Mouse (Mus musculus) megakaryocyte progenitor cell, adult 5-6 weeks (primary cell): ENCODE measurements around the gene Specc1. TPM values are rescaled to one million over a fixed set of nuclear protein-coding genes. Genes with fewer than 3 reads are reported as not detected.

Experiments
- ATAC-seq: replicated peaks from 2 replicates; pipeline ENCODE4 v1.8.0; 2016; ENCODE audit warnings: mild to moderate bottlenecking, moderate TSS enrichment, inconsistent platforms; ENCODE audit not compliant: poor library complexity
- total RNA-seq, 2 experiments: library from RNA; stranded (forward) in 1 of 2; stranded (reverse) in 1 of 2; fragments of 157-497, 149-512 nt in 1 of 2; fragments of 200-1000 nt in 1 of 2; gene quantifications; 2 replicates each; pipeline versions ENCODE4 v1.2.3 to v1.2.4; 2015 to 2017

Specc1 gene
- total RNA-seq, 2 experiments from 2014 or later, result 16.4 to 26.8 TPM

- no peak for ATAC-seq
Measured at GRCm38 (mm10) chr11:62010625-62011231, 54.2 kb downstream of the Specc1 start.

DNA sequence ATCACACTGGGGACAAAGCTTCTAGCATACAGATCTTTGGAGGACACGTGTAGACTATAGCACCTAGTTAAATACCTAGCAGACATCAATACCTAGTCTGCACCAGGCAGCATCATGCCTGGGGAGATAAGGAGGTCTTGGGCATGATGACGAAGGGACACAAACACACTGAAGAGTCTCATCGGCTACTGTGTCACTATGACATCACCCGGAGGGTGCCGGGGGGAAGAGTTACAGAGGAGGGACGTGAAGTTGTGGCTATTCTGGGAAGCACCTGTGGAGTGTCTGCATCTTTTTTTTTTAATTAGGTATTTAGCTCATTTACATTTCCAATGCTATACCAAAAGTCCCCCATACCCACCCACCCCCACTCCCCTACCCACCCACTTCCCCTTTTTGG is 55.5 kb downstream of the Specc1 start:
- no peak for ATAC-seq

- peak; percentile 63 for ATAC-seq
Measured at GRCm38 (mm10) chr11:62013449-62013848, 56.9 kb downstream of the Specc1 start.

GRCm38 (mm10) chr11:62015071-62015654 is 58.6 kb downstream of the Specc1 start:
- ATAC-seq, result no peak

GRCm38 (mm10) chr11:62016985-62017384 is 60.4 kb downstream of the Specc1 start:
- peak; percentile 63 for ATAC-seq

GRCm38 (mm10) chr11:62018315-62019205 is 62.0 kb downstream of the Specc1 start:
- no peak for ATAC-seq

DNA sequence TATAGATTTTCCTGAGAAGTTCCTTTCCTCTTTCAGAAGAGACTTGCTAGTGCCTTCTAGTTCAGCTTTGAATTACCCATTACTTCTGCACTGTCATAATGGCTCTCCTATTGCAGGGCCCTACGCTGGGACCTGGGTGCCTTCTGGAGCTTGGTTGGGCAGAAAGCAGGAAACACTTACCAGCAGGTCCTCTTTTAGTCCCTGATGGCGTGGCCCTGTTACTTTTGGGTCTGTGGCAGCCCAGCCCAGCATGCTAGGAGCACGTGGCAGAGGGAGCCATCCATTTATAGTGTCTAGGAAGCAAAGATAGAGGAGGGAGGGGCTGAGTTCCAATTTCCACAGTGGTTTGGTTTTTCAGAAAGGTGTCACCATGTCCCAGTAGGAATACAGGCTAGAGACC is 63.3 kb downstream of the Specc1 start:
- ATAC-seq, result no peak

- ATAC-seq, result no peak
Measured at GRCm38 (mm10) chr11:62020898-62021297, 64.3 kb downstream of the Specc1 start.

DNA sequence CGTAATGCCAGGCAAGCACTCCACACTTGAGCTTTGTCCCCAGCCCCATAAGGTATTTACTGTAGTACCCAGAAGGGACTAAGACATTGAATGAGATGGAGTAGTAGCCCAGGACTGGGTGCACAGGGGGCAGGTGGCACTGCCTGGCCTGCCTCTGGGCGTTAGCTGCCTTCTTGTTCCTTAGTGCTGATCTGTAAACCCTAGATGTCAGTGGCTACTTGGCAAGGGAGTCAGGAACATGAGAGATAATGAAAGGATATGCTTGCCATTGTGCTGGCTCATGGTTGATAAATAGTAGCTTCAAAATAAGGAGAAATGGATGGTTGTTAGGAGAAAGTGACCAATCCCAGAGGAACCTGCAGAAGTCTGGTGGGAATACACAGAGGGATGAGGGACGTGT is 65.5 kb downstream of the Specc1 start:
- ATAC-seq, result peak; percentile 66

DNA sequence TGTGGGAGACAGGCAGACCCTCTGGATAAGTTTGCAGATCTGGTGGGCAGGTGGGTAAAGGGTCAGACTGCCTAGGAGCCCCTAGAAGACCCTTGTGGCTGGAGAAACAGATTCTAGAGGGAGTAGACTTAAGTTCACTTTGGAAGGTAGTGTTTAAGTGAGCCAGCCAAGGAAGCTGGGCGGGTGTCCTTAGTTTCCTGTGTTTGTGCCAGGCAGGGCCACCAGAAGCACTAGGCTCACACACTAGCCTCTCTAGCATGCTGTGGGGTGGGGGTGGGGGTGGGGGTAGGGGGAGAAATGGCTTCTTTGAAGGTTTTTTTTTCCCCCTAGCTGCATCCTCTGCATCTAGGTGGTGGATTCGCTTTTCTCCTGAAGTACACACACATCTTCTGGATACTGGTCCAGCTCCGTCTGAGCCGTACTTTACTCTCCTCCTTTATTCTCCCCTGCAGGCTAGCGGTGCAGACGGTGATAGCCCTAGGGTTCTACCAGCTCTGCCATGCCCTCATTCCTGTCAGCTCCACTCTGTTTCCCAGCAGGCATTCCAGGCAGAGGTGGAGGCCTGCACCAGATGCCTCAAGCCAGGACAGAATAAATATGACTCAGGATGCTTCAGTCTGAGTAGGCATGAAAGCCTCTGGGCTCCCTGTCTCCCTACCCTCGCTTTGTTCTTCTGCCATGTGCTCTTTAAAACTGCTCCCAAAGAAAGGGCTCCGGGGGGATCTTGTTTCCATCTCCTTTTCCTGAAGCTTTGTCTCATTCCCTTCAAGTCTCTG is 66.3 kb downstream of the Specc1 start:
- ATAC-seq, result no peak

GRCm38 (mm10) chr11:62023494-62024233 is 67.1 kb downstream of the Specc1 start:
- ATAC-seq, result no peak

DNA sequence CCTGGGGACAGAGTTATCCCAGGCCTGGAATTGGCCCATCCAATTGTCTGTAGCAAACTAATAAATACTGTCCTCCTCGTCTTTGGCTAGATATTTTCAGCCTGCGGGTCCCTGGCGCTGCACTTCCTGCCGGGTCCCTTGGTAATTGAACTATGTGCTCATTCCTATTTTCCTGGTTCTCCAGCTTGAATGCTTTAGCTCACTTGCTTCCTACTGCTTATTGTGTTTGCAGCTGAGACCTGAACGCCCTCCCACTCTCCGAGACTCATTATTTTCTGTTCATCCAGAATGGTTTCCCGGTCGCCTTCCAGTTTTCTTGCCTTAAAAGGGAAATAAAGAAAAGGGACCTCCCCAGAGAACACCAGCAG is 67.7 kb downstream of the Specc1 start:
- ATAC-seq, result no peak

- no peak for ATAC-seq
Measured at GRCm38 (mm10) chr11:62024952-62025351, 68.4 kb downstream of the Specc1 start.

DNA sequence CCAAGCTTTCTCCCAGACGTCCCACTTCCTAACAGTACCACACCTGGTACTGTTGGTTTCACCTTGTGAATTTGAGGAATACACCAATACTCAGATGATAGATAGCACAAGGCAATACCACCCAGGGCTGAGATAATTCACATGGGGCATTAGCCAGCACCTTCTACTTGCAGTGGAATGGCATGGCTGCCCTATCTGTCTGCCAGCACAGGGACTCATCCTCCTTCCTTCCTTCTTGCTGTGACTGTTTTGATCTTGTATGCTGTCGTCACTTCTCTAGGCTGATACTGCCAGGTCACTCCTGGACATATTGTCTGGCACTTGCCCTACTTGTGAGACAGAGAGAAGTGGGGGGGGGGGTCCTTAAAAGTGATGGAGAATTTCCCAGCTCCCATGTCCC is 69.2 kb downstream of the Specc1 start:
- no peak for ATAC-seq

- ATAC-seq, result no peak
Measured at GRCm38 (mm10) chr11:62026345-62026815, 69.8 kb downstream of the Specc1 start.

GRCm38 (mm10) chr11:62027271-62027670 is 70.7 kb downstream of the Specc1 start:
- no peak for ATAC-seq

DNA sequence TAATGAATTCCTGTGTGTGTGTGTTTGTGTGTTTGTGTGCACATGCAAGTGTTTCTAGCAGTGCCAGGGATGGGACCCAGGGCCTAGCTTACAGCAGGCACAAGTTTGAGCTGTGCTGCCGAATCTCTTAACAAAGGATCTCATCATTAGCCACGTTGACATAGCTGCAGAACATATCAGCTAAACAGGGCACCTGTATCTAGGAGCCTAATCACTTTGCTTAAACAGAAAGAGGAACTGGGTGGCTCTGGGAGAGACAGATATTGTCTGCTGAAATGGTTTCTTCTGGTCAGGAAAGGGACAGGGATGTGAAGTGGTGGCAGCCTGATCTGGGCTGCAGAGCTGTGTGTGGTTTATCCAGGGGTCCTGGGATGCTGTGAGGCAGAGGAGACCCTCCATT is 71.1 kb downstream of the Specc1 start:
- ATAC-seq, result peak; percentile 65

GRCm38 (mm10) chr11:62029171-62029570 is 72.6 kb downstream of the Specc1 start:
- no peak for ATAC-seq

DNA sequence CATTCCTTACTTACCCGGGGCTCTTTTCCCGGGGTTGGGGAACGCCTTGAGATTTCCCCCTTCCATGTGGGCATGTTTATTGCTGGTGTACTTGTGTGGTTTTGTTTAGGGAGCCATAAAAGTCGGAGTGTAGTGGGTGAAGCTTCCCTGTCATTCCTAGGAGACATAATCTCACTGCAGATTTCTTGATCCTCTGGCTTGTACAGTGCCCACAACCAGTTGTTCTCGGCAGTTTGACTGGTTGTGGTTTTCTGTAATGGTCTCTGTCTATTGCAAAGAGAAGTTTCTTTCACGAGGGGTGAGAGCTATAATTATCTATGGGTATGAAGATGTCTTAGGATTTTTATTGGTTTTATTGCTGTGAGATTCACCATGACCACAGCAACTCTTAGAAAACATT is 78.0 kb downstream of the Specc1 start:
- no peak for ATAC-seq

DNA sequence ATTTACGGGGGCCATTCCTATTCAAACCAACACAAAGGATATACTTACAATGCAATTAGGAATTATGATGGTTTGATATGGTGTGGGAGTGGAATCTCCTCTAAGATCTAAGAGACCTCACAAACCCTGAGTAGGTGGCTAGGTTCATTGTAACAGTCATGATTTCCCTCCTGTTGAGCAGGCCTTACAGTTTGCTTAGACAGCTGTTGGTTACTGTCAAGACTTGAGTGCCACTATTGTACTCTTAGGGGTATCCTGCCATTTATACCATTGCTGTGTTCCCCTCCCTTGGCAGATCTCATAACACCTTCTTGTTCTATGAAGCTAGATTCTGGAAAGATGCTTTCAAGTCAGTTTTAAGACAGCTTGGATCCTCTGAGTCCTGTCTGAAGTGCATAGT is 78.7 kb downstream of the Specc1 start:
- no peak for ATAC-seq
